Mouse (Mus musculus) left cerebral cortex, adult 9 months (tissue): ENCODE results near the gene Psmg4.
A peak's percentile ranks its signal among the peaks of the same experiment; 100 is the strongest.

Experiments
- DNase-seq, 2 experiments: peaks; one replicate each; pipeline ENCODE4 v3.0.0; 2022; ENCODE audit warnings: low spot score in 2 of 2

Gene Psmg4

DNA sequence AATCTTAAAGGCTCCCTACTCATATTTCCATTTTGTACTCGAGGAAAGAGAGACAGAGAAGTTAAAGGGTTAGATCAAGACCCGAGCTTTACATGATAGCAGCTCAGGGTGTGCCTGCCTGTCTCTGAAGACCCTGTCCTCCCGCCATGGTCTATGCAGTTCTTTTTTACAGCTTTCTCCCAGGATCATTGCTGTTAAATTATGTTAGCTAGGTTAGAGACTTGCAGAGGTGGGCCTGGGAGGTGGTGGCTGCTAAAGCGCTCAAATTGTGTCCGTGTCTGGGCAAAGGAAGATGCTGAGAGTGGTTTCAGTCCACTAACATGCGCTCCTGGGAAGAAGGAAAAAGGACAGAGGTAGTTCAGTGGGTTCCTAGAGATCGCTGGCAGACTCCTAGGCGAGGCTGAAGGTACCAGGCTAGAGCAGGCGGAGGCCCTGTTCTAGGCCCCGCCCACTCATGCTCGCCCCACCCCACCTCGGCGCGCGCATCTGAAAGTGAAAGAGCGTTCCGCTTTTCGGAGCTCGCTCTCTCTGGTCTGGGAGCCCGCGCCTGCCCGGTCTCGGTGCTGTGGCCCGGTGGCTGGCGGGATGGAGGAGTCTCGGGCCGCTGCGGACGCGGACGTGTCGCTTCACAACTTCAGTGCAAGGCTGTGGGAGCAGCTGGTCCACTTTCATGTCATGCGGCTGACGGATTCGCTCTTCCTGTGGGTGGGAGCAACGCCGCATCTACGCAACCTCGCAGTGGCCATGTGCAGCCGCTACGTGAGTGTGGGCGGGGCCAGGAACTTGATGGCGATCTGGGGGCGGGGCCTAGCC, at the start of gene Psmg4:
Psmg4 (plus strand) TSS at position 474 of the 813 bp plus-strand sequence.
- DNase-seq = peak; percentile 77 to 93

DNA sequence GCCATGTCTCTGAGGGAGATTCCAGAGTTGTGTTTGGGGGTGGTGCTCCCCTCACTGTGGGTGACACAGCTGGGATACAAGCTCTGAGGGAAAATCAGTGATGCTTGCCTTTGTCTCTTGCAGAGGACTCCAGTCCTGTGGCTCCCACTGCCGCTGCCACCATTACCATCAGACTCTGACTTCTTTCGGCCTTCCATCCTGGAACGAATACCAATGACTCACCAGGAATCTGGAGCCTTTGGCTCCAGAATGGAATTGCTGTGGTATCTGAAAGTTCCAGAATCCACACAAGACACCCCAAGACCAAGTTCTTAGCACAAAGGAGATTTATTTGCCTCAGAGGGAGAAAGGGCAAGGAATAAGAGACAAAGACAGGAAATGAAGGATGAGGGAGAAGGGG, 49.7 kb upstream of the Psmg4 start:
- no peak for DNase-seq

DNA sequence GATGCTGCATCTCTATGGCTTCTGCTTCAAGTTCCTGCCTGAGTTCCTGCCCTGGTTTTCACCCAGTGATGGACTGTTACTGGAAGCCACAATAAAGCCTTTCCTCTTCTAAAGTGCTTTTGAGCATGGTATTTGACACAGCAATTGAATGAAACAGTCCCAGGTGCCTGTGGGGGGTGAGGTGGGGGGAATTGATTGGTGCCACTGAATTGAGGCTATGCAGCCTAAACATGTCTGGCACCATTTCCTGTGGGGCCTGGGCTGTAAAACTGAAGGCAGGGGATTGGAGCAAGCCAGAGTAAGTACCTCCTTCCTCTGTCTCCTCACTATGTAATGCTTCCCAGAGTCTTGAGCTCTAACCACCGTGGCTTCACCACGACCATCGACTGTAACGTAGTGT, 48.1 kb upstream of the Psmg4 start:
- no peak for DNase-seq

DNA sequence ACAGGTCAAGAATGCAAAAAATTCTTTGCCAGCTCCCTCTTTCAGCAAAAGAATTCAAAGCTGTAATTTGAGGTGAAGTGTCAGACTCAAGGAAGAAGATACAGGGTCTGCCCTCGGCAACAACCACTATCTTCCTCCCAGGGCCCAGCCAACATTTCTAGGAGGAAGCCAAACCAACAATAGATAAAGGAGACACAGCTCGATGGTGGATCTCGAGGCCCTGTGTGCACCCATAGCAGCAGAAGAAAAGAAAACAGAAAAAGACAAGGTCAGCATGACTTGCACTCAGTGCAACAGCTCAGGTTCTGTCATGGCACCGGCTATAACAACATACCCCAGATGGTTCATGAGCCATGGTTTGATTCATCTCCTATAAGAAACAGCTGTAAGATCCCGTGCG, 46.3 kb upstream of the Psmg4 start:
- DNase-seq = no peak

DNA sequence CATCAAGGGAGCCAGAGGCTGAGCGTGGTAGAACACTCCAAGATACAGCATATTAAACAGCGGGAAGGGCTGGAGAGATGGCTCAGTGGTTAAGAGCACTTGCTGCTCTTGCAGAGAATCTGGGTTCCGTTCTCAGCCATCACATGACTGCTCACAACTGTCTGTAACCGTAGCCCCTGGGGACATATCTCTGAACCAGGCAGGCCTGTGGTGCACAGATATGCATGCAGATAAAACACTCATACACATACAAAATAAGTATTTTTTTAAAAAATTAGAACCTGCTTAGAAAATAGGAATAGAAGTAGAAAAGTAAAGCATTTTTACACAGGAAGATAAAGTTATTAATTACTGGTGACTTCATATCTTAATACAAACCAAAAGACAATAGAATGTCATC, 43.9 kb upstream of the Psmg4 start:
- DNase-seq = no peak

DNA sequence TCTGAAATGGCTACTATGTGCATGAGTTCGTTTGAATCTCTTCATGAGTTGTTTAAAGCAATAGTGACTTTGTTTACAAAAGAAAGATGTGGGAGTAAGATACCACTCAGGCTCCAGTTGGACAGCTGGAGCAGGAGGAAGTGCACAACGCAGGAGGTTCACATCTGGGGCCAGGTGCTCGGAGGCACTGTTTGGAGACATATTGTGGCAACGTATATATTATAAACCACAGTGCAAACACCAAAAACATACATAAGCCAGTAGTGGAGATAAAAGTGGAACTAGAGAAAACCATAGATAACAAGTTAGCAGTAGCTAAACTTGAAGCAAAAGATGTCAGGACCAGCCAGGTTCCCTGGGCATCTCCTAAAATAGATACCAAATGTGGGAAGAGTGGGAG, 43.4 kb upstream of the Psmg4 start:
- DNase-seq = no peak

DNA sequence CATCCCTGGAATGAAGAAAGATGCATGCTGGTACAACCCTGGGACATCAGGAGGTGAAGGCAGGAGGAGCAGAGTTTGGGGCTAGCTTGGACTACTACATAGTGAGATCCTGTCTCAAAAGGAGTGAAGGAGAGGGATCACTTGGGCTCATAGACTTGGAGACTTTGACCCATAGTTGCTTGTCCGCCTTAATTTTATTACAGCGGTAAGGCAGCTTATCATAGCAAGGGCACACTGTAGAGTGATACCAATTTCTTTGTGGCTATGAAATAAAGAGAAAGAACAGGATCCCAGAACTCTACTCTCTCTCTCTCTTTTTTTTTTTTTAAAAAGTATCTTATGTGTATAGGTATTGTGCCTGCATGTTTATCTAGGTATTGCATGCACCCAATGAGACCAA, 42.2 kb upstream of the Psmg4 start:
- DNase-seq = no peak

DNA sequence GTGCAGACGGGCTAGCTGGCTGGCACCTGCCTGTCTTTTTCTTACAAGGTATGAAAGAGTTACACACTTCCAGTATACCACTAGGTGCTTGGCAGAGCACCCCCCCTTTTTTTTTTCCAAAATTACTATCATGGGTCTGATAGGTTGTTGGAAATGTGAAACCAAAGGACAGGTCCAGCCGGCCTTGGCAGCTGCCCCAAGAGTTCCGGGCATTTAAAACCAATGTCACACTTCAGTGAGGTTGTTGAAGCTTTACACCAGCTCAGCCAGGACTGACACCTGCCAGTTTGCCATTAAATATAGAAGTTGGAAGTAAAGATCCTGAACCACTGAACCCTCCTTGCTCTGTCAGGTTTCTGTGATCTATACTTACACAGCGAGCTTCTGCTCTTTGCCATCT, 37.1 kb upstream of the Psmg4 start:
- no peak for DNase-seq

DNA sequence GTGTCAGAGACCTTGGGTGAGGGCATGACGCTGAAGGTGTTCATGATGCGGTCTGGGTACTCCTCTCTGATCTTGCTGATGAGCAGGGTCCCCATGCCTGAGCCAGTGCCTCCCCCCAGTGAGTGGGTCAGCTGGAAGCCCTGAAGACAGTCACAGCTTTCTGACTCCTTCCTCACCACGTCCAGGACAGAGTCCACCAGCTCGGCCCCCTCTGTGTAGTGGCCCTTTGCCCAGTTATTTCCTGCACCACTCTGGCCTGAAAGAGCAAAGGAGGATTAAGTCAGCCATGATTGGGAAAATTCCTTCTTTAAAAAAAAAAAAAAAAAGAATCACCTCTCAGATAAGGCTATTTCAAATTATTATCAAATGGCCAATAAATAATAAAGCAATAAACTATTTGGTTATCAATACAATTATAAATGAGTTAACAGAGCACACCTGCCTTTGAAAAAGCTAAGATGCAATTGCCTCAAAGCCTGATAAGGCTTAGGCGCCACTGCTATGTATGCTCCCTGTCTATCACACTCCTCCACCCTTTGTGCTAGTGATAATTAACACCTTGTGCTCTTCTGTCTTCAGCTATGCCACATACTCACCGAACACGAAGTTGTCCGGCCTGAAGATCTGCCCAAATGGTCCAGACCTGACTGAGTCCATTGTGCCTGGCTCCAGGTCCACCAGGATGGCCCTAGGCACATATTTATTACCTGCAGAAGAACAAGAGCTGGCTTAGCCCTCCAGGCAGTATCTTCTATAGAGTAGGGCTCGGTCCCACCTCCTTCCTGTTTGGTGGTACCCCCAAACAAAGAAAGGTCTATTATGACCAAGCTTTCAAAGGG, 34.3 kb upstream of the Psmg4 start:
- DNase-seq = no peak

DNA sequence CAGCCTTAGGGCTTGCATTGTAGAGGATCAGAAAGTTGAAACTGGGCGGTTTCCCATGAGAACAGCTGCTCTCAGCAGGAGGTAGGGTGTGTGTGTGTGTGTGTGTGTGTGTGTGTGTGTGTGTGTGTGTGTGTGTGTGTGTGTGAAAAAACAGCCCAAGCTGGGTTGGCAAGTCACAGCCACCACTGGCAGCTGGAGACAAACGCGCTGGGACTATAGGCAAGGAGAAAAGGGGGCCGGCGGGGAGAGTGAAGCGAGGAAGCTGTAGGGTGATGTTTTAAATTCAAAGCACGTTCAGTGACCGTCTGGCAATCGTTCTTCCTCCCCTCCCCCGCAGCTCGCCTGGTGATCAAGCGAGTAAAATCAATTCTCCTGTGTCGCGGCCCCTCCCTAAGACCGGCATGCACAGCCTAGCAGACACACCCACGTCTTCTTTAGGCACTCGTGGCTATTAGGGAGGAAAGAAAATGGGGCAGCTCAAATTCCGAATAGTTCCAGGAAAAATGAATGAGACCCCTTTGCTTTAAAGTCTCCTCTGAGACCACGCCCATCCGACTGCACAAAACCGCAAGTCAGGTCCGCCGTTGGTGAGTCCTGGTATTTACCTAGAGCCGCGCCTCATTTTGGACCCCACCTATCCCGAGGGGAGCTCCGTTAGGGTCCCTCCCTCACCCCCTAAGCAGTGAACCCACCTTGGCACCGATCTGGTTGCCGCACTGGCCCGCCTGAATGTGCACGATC, 33.1 kb upstream of the Psmg4 start:
- peak in 1 of 2 experiments; percentile 73 for DNase-seq

DNA sequence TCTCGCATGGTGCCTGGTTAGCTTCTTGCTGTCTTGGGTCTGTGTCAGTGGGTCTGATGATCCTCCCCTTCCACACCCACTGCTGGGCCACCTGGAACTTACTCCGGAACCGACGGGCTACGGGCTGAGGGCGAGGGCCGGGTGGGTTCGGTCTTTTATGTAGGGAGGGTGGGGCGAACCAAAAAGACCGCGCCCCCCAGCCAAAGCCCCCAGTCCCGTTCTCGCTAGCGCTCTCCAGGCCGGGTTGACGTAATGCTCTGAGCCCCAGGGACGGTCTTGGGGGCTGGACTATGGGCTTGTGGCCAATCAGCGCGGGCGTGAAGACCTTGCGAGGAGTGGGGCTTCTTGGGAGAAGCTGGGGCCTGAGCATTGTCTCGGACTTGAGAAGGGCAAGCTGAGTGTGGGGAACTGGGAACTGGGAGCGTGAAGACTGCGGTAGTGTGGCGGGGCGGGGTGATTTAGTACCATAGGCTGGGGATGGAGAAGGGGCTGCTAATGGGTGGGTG, 32.5 kb upstream of the Psmg4 start, which contains the start of gene Tubb2b:
Tubb2b (minus strand) TSS at position 241 of the 506 bp plus-strand sequence.
- DNase-seq = peak in 1 of 2 experiments; percentile 70

DNA sequence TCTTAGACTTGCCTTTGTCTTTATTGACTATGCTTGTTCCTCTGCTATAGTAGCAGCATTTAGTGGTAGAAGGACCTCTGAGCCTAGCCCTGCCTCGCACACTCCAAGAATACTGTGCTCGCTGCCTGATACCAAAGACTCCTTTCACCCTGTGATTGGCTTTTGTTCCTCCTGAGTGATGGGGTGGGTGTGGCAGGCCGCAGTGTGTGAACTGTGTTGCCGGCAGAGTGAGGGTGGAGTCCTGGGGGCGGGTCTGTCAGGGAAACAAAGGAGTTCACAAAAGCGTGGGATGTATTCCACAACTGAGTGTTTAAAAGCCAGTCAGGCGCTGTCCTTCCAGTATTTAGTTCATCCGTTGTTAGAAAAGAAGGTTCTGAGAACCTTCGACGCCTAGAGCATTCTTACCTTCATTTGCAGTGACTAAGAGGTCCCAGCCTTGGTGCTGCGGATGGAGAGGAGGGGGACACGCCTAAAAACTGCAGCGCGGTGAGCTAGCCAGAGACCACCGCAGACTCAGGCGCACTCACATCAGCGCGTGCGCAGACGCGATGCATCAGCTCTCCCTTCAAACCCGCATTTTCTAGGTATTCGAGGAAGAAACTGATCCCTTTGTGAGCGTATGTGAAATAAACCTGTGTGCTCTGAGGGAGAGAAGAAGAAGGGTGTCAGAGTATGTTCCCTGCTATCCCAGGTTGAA, 31.6 kb upstream of the Psmg4 start:
- peak in 1 of 2 experiments; percentile 25 for DNase-seq

DNA sequence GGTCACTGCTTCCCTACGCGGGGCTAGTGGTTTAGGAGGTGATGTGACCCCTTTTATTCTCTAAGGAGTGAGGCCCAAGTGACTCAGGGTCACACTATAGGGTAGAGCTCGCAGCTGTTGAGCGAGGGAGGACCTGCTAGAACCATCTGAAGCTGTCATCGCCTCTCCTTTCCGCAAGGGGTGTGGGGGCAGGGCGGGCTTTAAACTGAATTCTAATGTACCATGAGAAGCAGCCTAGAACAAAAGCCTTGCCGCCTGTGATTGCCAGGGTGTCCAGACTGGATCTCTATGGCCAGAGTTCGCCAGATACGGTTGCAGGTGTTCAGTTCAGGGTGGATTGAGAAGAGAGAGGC, 31.1 kb upstream of the Psmg4 start:
- no peak for DNase-seq

DNA sequence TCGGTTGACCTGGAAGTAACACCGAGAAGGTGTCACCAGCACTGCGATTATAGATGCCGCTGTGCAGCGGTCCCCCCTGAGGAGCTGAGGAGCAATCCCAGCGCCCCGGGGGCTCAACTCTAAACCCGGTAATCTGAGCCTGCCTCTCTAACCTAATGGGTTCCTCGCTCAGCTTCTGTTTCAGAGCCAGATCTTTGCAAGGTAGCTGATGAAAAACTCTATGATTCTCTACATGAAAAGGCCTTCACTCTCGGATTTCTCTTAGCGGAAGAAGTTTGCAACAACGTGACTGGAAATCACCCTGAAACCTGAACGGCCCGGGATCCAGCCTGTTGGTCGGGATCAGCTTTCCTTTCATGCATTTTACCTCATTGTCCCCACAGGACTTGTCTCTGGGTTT, 30.5 kb upstream of the Psmg4 start:
- DNase-seq = no peak

DNA sequence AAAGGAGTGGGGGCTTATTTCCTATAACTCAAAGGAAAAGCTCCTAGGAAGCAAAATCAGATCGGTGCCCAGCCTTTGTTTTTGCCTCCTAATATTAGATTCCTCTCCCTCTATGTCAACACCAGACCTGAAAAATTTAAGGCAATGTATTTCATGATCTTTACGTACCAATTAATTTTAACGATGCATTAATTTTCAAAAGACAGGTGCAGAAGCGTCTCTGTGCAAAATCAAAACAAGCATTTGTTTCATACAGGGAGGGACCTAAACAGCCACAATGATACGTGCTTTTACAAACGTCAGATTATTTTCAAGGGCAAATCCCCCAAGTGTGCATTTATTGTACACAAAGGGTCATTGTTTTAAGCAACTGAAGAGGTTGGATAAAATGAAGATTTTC, 29.9 kb upstream of the Psmg4 start:
- no peak for DNase-seq

DNA sequence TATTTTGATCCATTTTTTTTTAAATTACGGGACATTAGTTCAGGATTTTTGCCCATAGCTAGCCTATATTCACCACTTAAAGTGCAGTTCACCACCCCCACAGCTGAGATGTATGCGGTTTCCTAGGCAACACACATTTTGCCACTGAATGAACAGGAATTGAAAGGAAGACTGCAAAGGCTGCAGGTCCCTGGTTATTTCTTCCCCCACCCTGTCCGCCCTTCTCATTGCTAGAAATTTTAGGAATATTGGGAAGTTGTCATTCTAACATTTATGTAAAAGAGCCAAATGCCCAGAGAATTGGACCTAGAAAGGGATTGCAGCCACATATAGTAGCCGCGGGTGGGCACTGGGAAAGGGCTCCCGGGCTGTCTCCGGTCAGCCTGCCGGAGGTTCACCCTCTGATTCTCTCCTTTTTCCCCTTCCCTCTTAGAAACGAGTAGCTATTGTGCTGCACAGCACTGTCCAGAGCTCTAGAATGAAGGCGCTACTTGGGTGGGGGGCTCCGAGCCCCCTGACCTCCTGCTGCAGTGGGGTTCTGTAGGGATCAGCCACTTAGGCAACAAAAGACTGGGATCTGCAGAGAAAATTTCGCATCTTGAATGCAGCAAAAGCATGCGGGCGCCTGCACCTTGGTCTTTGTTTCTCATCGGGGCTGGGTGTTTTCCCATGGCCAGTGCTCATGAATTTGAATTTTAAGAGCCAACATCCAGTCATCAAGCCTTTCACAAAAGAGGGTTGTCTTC, 29.3 kb upstream of the Psmg4 start:
- DNase-seq = no peak

DNA sequence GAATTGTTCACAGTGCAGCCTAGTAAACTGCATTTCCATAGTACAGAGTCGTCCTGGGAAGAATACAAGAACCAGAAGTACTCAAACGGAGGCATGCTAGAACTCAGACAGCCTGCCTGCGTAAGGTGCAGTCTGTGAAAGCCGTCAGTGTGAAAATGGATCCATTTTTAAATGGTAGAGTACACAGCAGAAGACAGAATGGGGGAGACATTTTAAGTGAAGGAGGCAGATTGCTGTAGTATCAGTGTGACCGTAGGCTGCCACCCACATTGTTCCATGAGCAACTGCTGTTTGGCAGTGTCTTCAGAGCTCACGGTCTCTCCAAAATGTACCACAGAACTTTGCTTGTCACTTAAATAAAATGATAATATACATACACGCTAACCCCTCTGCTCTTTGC, 28.5 kb upstream of the Psmg4 start:
- peak; percentile 66 to 79 for DNase-seq

DNA sequence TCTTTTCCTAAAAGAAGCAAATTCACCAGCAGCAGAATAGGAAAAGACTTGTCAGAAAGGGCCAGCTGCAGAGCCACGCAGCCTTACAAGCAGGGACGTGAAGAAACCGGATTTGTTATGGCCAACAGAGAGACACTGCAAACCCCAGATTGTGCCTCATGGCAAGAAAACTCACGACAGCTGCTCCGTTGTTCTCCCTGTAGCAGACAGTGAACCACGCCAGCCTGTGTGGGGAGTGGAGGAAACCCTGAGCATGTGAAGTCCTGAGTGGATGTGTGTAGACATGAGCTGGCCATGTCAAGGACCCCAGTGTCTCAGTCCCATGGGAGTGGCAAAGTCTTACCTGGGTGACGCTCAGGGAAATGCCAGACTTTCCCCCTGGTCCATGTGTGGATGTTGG, 26.2 kb upstream of the Psmg4 start:
- peak in 1 of 2 experiments; percentile 73 for DNase-seq

DNA sequence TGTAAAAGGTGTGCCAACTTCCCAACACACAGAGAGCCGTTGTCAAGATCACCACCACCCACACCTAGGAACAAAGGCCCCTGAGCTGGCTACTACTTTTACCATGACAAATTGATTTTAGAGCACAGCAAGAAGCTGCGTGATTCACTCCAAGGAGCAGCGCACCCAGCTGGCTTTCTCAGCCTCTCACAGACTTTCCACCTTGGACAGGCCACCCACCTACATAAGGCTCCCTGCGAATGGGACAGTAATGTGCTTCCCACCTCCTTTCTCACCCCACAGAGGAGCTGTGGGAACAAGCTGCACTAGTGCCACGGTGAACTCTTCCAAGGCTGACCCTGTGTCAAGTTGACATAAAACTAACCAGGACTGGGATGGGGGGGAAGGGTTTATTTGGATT, 19.4 kb upstream of the Psmg4 start:
- DNase-seq = no peak

DNA sequence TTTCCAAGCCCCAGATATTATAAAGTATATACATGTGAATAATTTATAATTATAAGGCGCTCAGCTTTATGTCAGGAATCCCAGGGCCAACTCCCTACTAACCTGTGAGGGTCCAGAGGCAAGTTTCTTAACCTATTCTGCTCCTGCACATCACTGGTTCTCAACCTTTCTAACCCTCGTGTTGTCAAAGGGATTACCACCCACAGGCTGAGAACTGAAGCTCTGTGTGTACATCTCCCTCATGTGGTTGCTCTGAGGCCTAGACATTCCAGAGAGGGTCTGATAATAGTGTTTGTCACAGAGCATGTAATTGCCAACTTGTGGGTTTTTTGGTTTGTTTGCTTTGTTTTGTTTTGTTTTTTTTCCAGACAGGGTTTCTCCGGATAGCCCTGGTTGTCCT, 15.8 kb upstream of the Psmg4 start:
- DNase-seq = no peak

DNA sequence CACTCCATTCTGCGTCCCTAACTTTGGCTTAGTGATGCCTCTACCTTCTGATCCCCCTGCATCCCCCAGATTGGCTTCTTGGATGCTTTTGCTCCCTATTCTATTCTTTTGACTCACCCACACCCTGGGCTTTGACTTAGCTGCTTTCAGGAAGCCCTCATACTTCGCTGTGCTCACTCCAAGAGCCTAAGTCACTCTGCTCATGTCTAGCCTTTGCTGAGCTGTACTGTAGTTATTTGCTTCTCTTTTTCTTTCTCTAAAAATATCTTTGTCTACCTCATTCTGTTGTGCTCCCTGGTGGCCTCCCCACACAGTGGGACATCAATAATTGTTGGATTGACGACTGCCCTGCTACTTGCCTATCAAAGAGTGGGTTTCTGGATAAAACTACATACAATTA, 14.6 kb upstream of the Psmg4 start:
- DNase-seq = no peak
